Mouse (Mus musculus): ENCODE results near the gene Txlng. TPM values are rescaled to one million over a fixed set of nuclear protein-coding genes. Genes with fewer than 3 reads are reported as not detected.
A peak's percentile ranks its signal among the peaks of the same experiment; 100 is the strongest.
"Not testable (repeated sequence)": the region's sequence is repeated elsewhere in the genome, so short reads cannot be mapped to it uniquely, and the experiment has no call there.

The Txlng gene
- total RNA-seq (2021) = 10 to 100 TPM; 19.7 to 20.7 TPM
- long read RNA-seq, experiment 1, transcript Txlng-201 (10 exons, 3,862 nt) = major isoform, 5 of 11 reads
- long read RNA-seq, experiment 1, partial matches to known transcripts = 5 of 11 reads
- long read RNA-seq, experiment 1, other reads (novel, unspliced or antisense) = 1 of 11 reads
- long read RNA-seq, experiment 2, partial matches to known transcripts = 2 of 12 reads
- long read RNA-seq, experiment 2, other reads (novel, unspliced or antisense) = 6 of 12 reads

DNA sequence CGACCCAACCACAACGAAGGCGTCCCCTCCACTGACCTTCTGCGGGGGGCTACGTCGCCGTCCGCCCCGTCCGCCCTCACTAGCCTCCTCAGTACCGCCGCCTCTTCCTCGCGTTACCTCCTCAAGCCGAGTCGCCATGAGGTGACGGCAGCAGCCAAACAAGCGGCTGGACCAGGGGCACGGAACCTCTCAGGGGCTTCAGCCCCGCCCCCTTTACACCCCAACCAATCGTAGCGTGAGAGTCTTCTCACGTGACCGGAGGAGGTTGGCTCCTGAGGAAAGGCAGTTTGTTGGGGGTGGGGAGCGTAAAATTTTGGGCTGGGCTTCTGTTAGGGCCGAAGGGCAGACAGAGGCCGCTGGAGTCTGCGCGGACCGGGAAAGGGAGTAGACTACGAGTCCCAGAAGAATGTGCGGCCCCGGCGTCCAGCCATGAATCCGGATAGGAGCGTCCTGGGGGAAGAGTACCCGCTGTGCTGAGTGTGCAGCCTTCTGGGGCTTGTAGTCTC lies at the start of gene Txlng:
Gene Txlng, minus strand, starts transcription at position 252 of the 506 bp plus-strand sequence.
- intact Hi-C loops (cut with DNase I) = no loop called here
- Histone ChIP-seq H3K27ac (peak within 1 kb of the TSS; percentile 78), H3K4me3 (peak within 1 kb of the TSS; percentile 72)
- DNase-seq (ENCODE audit: extremely low spot score in 1 of 2, low spot score in 2 of 2) = peak; percentile 89 to 92
- no peak for TF ChIP-seq CTCF (IDR thresholded peaks at IDR 0.05)

DNA sequence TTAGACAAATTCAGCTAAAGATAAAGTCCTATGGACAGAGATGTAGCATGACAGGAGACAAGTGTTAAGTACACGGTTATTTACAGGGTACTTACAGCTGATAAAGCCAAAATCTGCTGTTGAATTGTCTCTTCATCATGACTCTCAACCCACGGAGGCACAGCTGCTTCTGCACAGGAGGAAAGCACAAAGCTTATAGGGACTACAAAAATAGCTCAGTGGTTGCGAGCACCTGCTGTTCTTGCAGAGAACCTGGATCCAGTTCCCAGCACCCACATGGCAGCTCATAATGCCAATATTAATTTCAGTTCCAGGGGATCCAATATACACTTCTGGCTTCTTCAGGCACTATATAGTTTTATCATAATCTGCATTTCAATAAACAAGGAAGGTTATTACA lies 49.0 kb upstream of the Txlng start:
- no peak for TF ChIP-seq CTCF (IDR thresholded peaks at IDR 0.05)
- intact Hi-C loops (cut with DNase I) = no loop called here
- no peak for DNase-seq (ENCODE audit: extremely low spot score in 1 of 2, low spot score in 2 of 2)
- Histone ChIP-seq H3K27ac (no peak overlapping the region), H3K4me3 (no peak overlapping the region)

DNA sequence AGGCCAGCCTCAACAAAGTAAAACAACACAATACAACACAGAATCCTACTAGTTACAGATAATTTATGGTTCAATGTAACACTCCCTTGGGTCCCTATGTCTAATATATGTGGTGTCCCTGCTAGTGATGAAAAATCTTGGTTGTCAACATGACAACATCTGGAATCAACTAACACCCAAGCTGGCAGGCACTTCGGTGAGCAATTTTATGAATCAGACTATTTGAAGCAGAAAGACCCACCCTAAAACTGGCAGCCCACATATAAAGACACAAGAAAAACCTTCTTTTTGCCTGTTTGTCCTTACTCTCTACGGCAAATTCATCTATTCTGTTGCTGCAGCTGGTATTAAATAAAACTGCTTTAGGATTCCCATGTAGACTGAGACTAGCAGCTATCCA lies 44.5 kb upstream of the Txlng start:
- H3K27ac ChIP-seq = no peak overlapping the region
- no peak overlapping the region for H3K4me3 ChIP-seq
- DNase-seq (ENCODE audit: extremely low spot score in 1 of 2, low spot score in 2 of 2) = no peak
- intact Hi-C loops (cut with DNase I) = no loop called here
- no peak for TF ChIP-seq CTCF (IDR thresholded peaks at IDR 0.05)

DNA sequence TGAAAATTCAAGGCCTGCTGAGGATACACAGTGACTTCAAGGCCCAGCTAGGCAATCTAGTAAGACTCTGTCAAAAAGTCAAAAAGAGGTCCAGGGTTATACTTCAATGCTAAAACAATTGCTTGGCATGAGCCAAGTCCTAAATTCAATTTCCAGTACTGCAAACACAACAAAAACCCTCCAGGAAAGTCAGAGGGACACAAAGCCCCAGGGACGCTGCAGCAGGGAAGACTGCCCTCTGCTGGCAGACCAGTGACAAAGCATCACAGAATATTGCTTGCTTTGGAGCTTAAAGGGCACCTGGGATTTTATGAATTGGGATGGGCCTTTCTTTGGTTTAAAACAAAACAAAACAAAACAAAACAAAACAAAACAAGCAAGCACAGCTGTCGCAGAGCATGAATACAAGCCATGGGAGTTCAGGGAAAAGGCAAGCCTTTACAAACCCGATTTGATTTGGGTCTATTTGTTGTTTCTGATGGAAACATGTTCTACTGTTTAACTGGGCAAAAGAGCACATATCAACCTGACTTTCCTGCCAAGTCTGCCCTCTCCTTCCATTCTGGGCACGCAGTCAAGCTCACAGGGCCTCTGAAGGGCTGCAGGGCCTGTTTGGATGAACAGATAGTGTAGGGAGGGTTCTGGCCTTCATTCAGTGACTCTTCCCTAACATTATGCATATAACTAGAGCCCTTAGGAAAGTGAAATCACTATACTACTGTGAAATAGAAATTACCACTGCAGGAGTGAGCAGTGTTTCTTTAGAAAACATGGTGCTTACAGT lies 42.7 kb upstream of the Txlng start:
- peak in 1 of 2 experiments; percentile 25 for DNase-seq (ENCODE audit: extremely low spot score in 1 of 2, low spot score in 2 of 2)
- intact Hi-C loops (cut with DNase I) = no loop called here
- no peak overlapping the region for H3K4me3 ChIP-seq
- TF ChIP-seq CTCF (IDR thresholded peaks at IDR 0.05) = peak; percentile 80
- H3K27ac ChIP-seq = no peak overlapping the region

DNA sequence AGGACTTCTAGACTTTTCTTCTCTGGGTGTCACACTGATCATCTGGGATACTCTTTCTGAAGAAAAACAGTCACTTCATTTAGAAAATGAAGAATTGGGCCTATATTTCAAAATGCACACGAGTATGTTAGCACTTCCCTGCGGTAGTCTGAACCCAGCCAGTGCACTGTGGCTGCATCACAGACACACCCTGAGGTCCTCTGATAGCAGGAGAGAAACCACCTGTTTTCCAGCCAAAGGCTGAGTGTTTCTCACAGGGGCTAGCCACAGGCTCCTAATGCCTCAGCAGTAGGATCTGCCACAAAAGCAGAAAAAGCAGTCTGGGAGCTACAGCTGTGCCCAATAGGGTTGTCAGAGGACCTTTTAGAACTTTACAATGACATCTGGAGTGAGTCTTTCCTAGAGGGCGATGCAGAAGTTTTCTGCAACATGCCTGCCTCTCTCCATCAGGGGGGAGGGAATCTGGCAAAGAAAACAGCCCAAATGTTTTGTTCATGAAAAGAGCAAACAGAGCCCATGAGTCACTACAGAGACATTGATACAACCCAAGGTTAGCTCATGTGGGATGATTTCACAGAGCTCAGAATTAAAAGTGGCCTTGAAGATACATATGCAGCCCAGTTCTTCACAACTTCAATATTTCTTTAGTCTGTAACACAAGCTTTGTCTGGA lies 39.2 kb upstream of the Txlng start:
- Histone ChIP-seq H3K27ac (no peak overlapping the region), H3K4me3 (no peak overlapping the region)
- TF ChIP-seq CTCF (IDR thresholded peaks at IDR 0.05) = no peak
- intact Hi-C loops (cut with DNase I) = no loop called here
- no peak for DNase-seq (ENCODE audit: extremely low spot score in 1 of 2, low spot score in 2 of 2)

DNA sequence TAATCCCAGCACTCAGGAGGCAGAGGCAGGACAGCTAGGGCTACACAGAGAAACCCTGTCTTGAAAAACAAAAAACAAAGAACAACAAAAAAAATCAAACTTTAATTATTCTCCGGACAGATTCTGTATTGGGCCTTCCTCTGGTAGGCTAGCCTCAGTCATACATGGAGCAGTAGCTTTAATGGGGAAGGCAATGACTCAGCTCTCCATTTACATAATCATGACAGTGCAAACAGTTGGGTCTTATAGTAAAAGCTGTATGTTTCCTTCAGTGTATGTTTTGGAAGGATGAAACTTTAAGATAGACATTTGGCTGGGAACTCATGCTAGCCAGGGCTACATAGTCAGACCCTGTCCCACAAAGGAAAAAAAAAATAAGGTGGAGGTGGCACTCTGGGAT lies 19.4 kb upstream of the Txlng start:
- TF ChIP-seq CTCF (IDR thresholded peaks at IDR 0.05) = no peak
- no peak overlapping the region for H3K27ac ChIP-seq

DNA sequence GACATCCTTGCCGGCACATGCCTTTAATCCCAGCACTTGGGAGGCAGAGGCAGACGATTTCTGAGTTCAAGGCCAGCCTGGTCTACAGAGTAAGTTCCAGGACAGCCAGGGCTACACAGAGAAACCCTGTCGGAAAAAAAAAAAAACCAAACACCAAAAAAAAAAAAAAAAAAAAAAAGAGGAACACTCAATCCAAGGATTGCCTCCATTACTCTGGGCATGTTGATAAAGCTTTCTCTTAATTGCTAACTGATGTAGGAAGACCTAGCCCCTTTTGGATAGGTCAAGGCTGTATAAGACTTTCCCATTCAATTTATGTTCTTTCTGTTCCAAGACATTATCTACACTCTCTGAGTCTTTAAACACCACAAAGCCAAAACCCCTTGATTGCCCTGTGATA lies 16.3 kb upstream of the Txlng start:
- no peak for DNase-seq (ENCODE audit: extremely low spot score in 1 of 2, low spot score in 2 of 2)
- TF ChIP-seq CTCF (IDR thresholded peaks at IDR 0.05) = no peak
- Histone ChIP-seq H3K27ac (no peak overlapping the region), H3K4me3 (no peak overlapping the region)
- intact Hi-C loops (cut with DNase I) = no loop called here

More for the DNA sequence above, 19.4 kb upstream of the Txlng start:
- no peak for DNase-seq (ENCODE audit: extremely low spot score in 1 of 2, low spot score in 2 of 2)
- intact Hi-C loops (cut with DNase I) = no loop called here
- no peak overlapping the region for H3K4me3 ChIP-seq

DNA sequence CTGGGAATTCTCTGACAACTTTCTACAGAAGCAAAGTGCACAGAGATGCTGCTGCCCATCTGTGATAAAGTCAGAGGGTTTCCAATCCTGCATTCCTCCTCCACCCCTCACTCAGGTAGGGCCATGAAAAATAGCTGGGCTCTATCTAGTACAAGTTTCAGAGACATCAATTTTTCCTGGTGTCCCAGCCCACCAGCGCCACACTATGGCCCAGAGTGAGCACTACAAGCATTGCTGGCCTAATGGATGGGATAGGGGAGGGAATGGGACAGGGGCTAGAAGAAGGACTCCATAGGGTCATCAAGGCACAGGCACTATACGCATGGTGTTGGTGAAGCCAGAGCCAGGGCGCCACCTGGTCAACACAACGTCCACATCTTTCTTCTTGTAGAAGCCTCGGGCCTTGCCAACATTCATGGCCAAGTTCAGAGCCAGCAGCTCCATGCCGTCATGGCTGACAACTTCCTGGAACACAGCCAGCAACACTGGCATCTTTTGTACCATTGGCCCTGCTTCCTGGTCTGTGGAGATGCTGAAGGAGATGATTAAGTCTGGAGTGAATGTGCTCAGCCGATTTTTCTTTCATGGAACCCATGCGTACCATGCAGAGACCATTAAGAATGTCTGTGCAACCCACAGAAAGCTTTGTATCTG lies 15.3 kb upstream of the Txlng start:
- intact Hi-C loops (cut with DNase I) = no loop called here
- Histone ChIP-seq H3K27ac (no peak overlapping the region), H3K4me3 (no peak overlapping the region)
- no peak for DNase-seq (ENCODE audit: extremely low spot score in 1 of 2, low spot score in 2 of 2)
- TF ChIP-seq CTCF (IDR thresholded peaks at IDR 0.05) = no peak; the same call in none of the 2 replicates

DNA sequence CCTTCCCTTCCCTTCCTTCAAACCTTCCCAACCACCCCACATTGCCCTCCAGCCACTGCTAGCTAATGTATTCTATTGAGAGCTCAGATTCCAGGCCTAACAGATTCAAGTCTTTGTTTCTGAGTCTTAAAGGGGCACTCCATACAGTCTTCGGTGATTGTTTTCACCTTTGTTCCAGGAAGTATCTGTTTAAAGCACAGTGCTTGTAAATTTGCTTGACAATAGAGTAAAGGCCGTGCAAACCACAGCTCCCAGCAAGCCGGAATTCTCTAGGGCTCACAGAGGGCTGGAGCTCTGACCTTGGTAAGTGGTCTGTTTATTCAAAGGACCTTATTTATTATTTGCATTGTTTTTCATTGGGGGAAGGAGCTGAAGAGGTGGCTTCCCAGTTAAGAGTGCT lies 2.8 kb upstream of the Txlng start:
- intact Hi-C loops (cut with DNase I) = no loop called here
- TF ChIP-seq CTCF (IDR thresholded peaks at IDR 0.05) = no peak
- Histone ChIP-seq H3K4me3 (no peak overlapping the region), H3K27ac (no peak overlapping the region)
- no peak for DNase-seq (ENCODE audit: extremely low spot score in 1 of 2, low spot score in 2 of 2)

DNA sequence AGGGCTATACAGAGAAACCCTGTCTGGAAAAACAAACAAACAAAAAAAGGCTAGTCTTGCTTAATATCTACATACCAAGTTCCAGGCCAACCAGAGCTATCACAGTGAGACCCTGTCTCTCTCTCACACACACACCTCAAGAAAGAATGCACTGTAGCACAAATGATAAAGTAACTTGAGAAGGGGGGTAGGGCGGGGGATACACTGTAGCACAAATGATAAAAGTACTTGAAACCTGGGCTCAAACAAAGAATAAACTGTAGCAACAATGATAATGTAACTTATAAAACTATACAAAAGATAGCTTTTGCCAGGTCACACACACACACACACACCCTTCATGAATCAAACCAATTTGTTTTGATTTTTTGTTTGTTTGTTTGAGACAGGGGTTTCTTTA lies 2.3 kb upstream of the Txlng start:
- no peak for DNase-seq (ENCODE audit: extremely low spot score in 1 of 2, low spot score in 2 of 2)
- no peak for TF ChIP-seq CTCF (IDR thresholded peaks at IDR 0.05)
- no peak overlapping the region for H3K27ac ChIP-seq
- intact Hi-C loops (cut with DNase I) = no loop called here
- no peak overlapping the region for H3K4me3 ChIP-seq

DNA sequence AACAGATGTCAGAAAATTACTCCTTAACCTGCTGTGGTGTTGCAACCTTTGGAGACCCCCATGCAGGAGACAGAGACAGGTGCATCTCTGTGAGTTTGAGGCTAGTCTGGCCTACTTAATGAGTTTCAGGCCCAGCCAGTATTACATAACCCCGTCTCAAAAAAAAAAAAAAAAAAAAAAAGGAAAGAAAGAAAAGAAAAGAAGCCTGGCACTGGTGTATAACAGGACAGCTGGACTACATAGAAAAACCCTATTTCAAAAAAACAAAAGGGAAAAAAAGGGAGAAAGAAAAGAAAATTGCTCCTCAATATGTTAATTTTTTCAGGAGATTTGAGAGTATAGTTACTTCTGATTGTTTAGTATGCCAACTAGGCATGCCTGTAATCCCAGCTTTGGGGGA lies 1.8 kb upstream of the Txlng start:
- intact Hi-C loops (cut with DNase I) = no loop called here
- no peak for DNase-seq (ENCODE audit: extremely low spot score in 1 of 2, low spot score in 2 of 2)

DNA sequence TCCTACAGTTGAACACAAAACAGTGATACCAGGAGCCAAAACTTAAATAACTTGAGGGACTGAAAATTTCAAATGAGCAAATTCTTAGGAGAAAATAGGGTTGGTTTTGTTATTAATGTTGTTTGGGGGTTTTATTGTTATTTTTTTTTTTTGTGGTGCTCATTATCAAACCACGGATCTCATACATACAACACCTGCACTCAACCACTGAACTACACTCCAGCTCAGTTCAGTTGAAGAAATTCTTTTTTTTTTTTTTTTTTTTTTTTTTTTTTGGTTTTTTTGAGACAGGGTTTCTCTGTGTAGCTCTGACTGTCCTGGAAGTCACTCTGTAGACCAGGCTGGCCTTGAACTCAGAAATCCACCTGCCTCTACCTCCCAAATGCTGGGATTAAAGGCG lies 1.1 kb upstream of the Txlng start:
- H3K27ac ChIP-seq; H3K4me3 ChIP-seq; intact Hi-C loops (cut with DNase I); DNase-seq (ENCODE audit: extremely low spot score in 1 of 2, low spot score in 2 of 2): not testable (repeated sequence)

More for the DNA sequence above, 1.8 kb upstream of the Txlng start:
- no peak overlapping the region for H3K27ac ChIP-seq
- no peak for TF ChIP-seq CTCF (IDR thresholded peaks at IDR 0.05)
- H3K4me3 ChIP-seq = no peak overlapping the region

Measured in left cerebral cortex, adult 2 months (tissue).